Mouse (Mus musculus) intestine, postnatal 0 days (tissue): Measurements from ENCODE around the gene Mri1. TPM values are rescaled to one million over a fixed set of nuclear protein-coding genes. Genes with fewer than 3 reads are reported as not detected.

Experiments used
- ATAC-seq: fragments of 200-750 bp; cut with Nextera tagmentation; 2 replicates; pipeline ENCODE4 v1.8.0; 2017; ENCODE audit warnings: mild to moderate bottlenecking, moderate TSS enrichment, moderate library complexity
- H3K27ac ChIP-seq: fragments of 300-500 bp; sonication (generic); 2 replicates; pipeline ENCODE4 v1.5.1; 2014; ENCODE audit warnings: mild to moderate bottlenecking, low read depth, low read length, moderate library complexity
- H3K27me3 ChIP-seq: fragments of 300-500 bp; sonication (generic); replicated peaks from 2 replicates; pipeline ENCODE4 v1.6.1; 2014; ENCODE audit warnings: low read length, mixed read lengths; ENCODE audit not compliant: control insufficient read depth, insufficient read depth
- H3K36me3 ChIP-seq: fragments of 300-500 bp; sonication (generic); 2 replicates; pipeline ENCODE4 v1.6.1; 2014; ENCODE audit warnings: mild to moderate bottlenecking, moderate library complexity; ENCODE audit not compliant: control insufficient read depth, insufficient read depth
- H3K4me1 ChIP-seq: fragments of 300-500 bp; sonication (generic); replicated peaks from 2 replicates; pipeline ENCODE4 v1.6.1; 2014; ENCODE audit warnings: antibody characterized with exemption, low read length, mixed read lengths; ENCODE audit not compliant: control insufficient read depth, insufficient read depth
- H3K4me2 ChIP-seq: fragments of 300-500 bp; sonication (generic); replicated peaks from 2 replicates; pipeline ENCODE4 v1.6.1; 2014; ENCODE audit warnings: low read depth, mild to moderate bottlenecking, moderate library complexity
- H3K4me3 ChIP-seq: fragments of 300-500 bp; sonication (generic); 2 replicates; pipeline ENCODE4 v1.5.1; 2014; ENCODE audit warnings: low read depth, low read length
- H3K9ac ChIP-seq: fragments of 300-500 bp; sonication (generic); 2 replicates; pipeline ENCODE4 v1.6.1; 2014; ENCODE audit warnings: mild to moderate bottlenecking, low read depth, low read length
- H3K9me3 ChIP-seq: fragments of 300-500 bp; sonication (generic); 2 replicates; pipeline ENCODE4 v1.6.1; 2016; ENCODE audit warnings: mixed run types; ENCODE audit not compliant: control insufficient read depth
- CTCF ChIP-seq: sonication (generic); IDR thresholded peaks from 2 replicates; pipeline ENCODE4 v1.5.1; 2016; ENCODE audit warnings: low read depth, mild to moderate bottlenecking, control low read depth, antibody characterized with exemption, moderate library complexity
- WGBS: fragments of 180-500 bp; shearing (Covaris S2); extraction: QIAGEN DNeasy Blood & Tissue Kit; methylation state at CpG from one replicate; pipeline ENCODE4 v1.1.7; 2014; 5-methylcytosine and 5-hydroxymethylcytosine counted together
- polyA plus RNA-seq: library from polyadenylated mRNA; unstranded; fragments of >200 nt; fragmentation: Nextera tagmentation; extraction: Ambion mirVana; gene quantifications from 2 replicates; pipeline ENCODE4 v1.2.1, GENCODE M21; 2015

The Mri1 gene
- polyA plus RNA-seq, result 54.9 and 60.3 TPM in 2 replicates

- Histone ChIP-seq H3K4me2 (peak within 1 kb of the TSS; percentile 100), H3K36me3 (peaks cover 67% of the 10 kb centered on the region), H3K4me3 (peak within 1 kb of the TSS; percentile 74), H3K27me3 (no peaks in the 10 kb centered on the region), H3K9ac (peak within 1 kb of the TSS; percentile 66), H3K27ac (peak within 1 kb of the TSS; percentile 83), H3K9me3 (no peaks in the 10 kb centered on the region), H3K4me1 (peaks cover 8% of the 10 kb centered on the region; the same call in 1 of the 2 replicates)
- WGBS, result under 1% methylated on average over 64 of the region's 64 CpGs
- peak; percentile 78 for ATAC-seq
- TF ChIP-seq CTCF, result 0 out of 2 replicates have a peak, but pooled peaks have one; percentile 23
Measured at GRCm38 (mm10) chr8:84256822-84257610, at the start of gene Mri1. Mri1 (minus strand) TSS chr8:84257326.

GRCm38 (mm10) chr8:84303951-84304350 lies 46.8 kb upstream of the Mri1 start:
- Histone ChIP-seq H3K9me3 (no peaks in the 10 kb centered on the region), H3K4me2 (no peak overlapping the region), H3K36me3 (no peaks in the 10 kb centered on the region), H3K4me1 (no peaks in the 10 kb centered on the region), H3K4me3 (no peak overlapping the region), H3K27ac (no peak overlapping the region), H3K9ac (no peak overlapping the region), H3K27me3 (no peaks in the 10 kb centered on the region)
- 64% methylated on average over 2 of the region's 2 CpGs for WGBS
- TF ChIP-seq CTCF, result no peak
- ATAC-seq, result no peak

- ATAC-seq, result no peak
- Histone ChIP-seq H3K27me3 (no peaks in the 10 kb centered on the region), H3K9me3 (no peaks in the 10 kb centered on the region), H3K27ac (no peak overlapping the region), H3K4me1 (no peaks in the 10 kb centered on the region), H3K36me3 (no peaks in the 10 kb centered on the region), H3K9ac (no peak overlapping the region), H3K4me3 (no peak overlapping the region), H3K4me2 (no peak overlapping the region)
- no peak for TF ChIP-seq CTCF
- WGBS, result 71% methylated on average over 5 of the region's 5 CpGs
Measured at GRCm38 (mm10) chr8:84297029-84297785, 40.1 kb upstream of the Mri1 start.

GRCm38 (mm10) chr8:84291688-84292087 lies 34.6 kb upstream of the Mri1 start:
- no peak for ATAC-seq
- Histone ChIP-seq H3K4me1 (no peaks in the 10 kb centered on the region), H3K4me2 (no peak overlapping the region), H3K27me3 (no peaks in the 10 kb centered on the region), H3K36me3 (no peaks in the 10 kb centered on the region), H3K9ac (no peak overlapping the region), H3K27ac (no peak overlapping the region), H3K4me3 (no peak overlapping the region), H3K9me3 (no peaks in the 10 kb centered on the region)
- WGBS, result 24% methylated on average over 8 of the region's 8 CpGs
- peak; percentile 77 for TF ChIP-seq CTCF

- no peaks in the 10 kb centered on the region for H3K27me3 ChIP-seq
- ATAC-seq, result no peak
- WGBS, result 76% methylated on average over 5 of the region's 5 CpGs
- H3K4me1 ChIP-seq, result no peaks in the 10 kb centered on the region
- H3K4me3 ChIP-seq, result no peak overlapping the region
- H3K9me3 ChIP-seq, result no peaks in the 10 kb centered on the region
- H3K36me3 ChIP-seq, result no peaks in the 10 kb centered on the region
- no peak overlapping the region for H3K4me2 ChIP-seq
- no peak for TF ChIP-seq CTCF
- H3K27ac ChIP-seq, result no peak overlapping the region
- H3K9ac ChIP-seq, result no peak overlapping the region
Measured at GRCm38 (mm10) chr8:84291086-84291485, 34.0 kb upstream of the Mri1 start.

- Histone ChIP-seq H3K4me3 (no peak overlapping the region), H3K4me1 (no peaks in the 10 kb centered on the region), H3K27me3 (no peaks in the 10 kb centered on the region), H3K9me3 (no peaks in the 10 kb centered on the region), H3K27ac (no peak overlapping the region), H3K9ac (no peak overlapping the region), H3K4me2 (no peak overlapping the region), H3K36me3 (no peaks in the 10 kb centered on the region)
- 60% methylated on average over 2 of the region's 2 CpGs for whole genome bisulfite sequencing
- TF ChIP-seq CTCF, result peak; percentile 58
- no peak for ATAC-seq
Measured at GRCm38 (mm10) chr8:84288892-84289291, 31.8 kb upstream of the Mri1 start.
